In the genomic region with DNA sequence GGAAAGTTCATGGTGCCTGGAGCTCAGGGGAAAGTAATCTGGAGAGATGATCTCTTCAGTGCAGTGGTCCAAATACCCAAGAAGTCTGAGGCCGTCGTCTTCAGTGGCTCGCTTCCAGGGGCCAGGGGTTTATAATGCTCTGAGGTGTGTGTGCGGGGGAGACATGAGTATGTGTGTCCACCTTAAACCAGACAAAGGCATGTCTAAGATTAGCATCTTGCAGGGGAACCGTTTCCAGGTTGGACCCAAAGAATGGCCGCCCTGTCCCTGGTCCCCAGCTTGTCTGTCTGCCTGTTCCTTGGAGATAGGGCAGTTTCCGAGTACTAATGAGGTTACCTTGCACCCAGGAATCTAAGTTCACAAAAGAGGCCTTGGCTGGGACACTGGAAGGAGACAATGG, we compare ENCODE assay signal across 10 mouse cellular contexts. TPM values are rescaled to one million over a fixed set of nuclear protein-coding genes. Genes with fewer than 3 reads are reported as not detected.
DNase-seq lines count a peak whose midpoint lies in the region; ATAC-seq and TF ChIP-seq lines count a peak whose summit lies in the region.
"Had no signal": no experiment of that assay in that cellular context is flagged by ENCODE, and none has a peak within 500 bp of the region (broad histone marks: within the 10 kb centered on the region; RNA-seq: fewer than 3 reads in every experiment).

Hcrt (minus strand) TSS at position 101 of the 400 bp plus-strand sequence.

- DNase-seq in lung, adult 2 months = no peak
- no peak for DNase-seq in lung, postnatal 10 days
- DNase-seq in adrenal gland, adult (ENCODE audit: inconsistent age in 2 of 2, low spot score in 1 of 2) = no peak
- DNase-seq in right cerebral cortex, postnatal 36 days (ENCODE audit: low spot score in 2 of 2) = no peak
- no peak for DNase-seq in gastrocnemius, postnatal 14 days

- 91% methylated on average over 7 of the region's 7 CpGs for WGBS in lung, adult 2 months
- 91% methylated on average over 7 of the region's 7 CpGs for WGBS in intestine, postnatal 0 days
- 91% methylated on average over 7 of the region's 7 CpGs for WGBS in neural tube, embryonic 14.5 days

- peaks cover 22% of the 10 kb centered on the region for H3K27me3 ChIP-seq in intestine, postnatal 0 days (replicated peaks; ENCODE audit: control insufficient read depth, insufficient read depth, low read length)
- peaks cover 8% of the 10 kb centered on the region; the same call in 1 of the 2 replicates for H3K27me3 ChIP-seq in neural tube, embryonic 14.5 days (ENCODE audit: control insufficient read depth, insufficient read depth, low read length)

- ATAC-seq in intestine, postnatal 0 days = no peak
- no peak for ATAC-seq in neural tube, embryonic 14.5 days (ENCODE audit: low read depth)

- TF ChIP-seq CTCF in lung, adult 2 months (IDR thresholded peaks at IDR 0.05; ENCODE audit: insufficient read depth, low read length) = no peak
- TF ChIP-seq CTCF in embryonic fibroblast, embryonic 13.5 days (IDR thresholded peaks at IDR 0.05; ENCODE audit: borderline replicate concordance, insufficient read depth, low read length) = no peak
- TF ChIP-seq CTCF in intestine, postnatal 0 days (IDR thresholded peaks at IDR 0.05; ENCODE audit: low read depth) = no peak

- no peaks in the 10 kb centered on the region for H3K9me3 ChIP-seq in intestine, postnatal 0 days (ENCODE audit: control insufficient read depth)
- no peaks in the 10 kb centered on the region for H3K9me3 ChIP-seq in neural tube, embryonic 14.5 days (ENCODE audit: control insufficient read depth, low read length)

- peak within 1 kb of the TSS; percentile 41 for H3K4me3 ChIP-seq in lung, adult 2 months (replicated peaks; ENCODE audit: extremely low read depth, low read depth, low read length)
- peak within 1 kb of the TSS; percentile 19; the same call in 1 of the 2 replicates for H3K4me3 ChIP-seq in embryonic fibroblast, embryonic 13.5 days (ENCODE audit: insufficient read depth, low read length)
- H3K4me3 ChIP-seq in intestine, postnatal 0 days (ENCODE audit: low read depth, low read length) = peak within 1 kb of the TSS; percentile 47
- H3K4me3 ChIP-seq in neural tube, embryonic 14.5 days (ENCODE audit: low read depth, low read length) = peak within 1 kb of the TSS; percentile 37

- H3K4me1 ChIP-seq in lung, adult 2 months (ENCODE audit: control insufficient read depth, insufficient read depth, low read length) = no peaks in the 10 kb centered on the region
- H3K4me1 ChIP-seq in embryonic fibroblast, embryonic 13.5 days (ENCODE audit: control insufficient read depth, insufficient read depth, low read length) = no peaks in the 10 kb centered on the region
- no peaks in the 10 kb centered on the region; the same call in 1 of the 2 replicates for H3K4me1 ChIP-seq in intestine, postnatal 0 days (replicated peaks; ENCODE audit: control insufficient read depth, insufficient read depth, low read length)
- no peaks in the 10 kb centered on the region for H3K4me1 ChIP-seq in neural tube, embryonic 14.5 days (ENCODE audit: control insufficient read depth, insufficient read depth, low read length)

- no peaks in the 10 kb centered on the region for H3K36me3 ChIP-seq in intestine, postnatal 0 days (ENCODE audit: control insufficient read depth, insufficient read depth)
- H3K36me3 ChIP-seq in neural tube, embryonic 14.5 days (ENCODE audit: control insufficient read depth, insufficient read depth, low read length) = no peaks in the 10 kb centered on the region

- peak within 1 kb of the TSS; percentile 38 for H3K9ac ChIP-seq in intestine, postnatal 0 days (ENCODE audit: low read depth, low read length)
- H3K9ac ChIP-seq in neural tube, embryonic 14.5 days (replicated peaks; ENCODE audit: low read depth, low read length) = peak within 1 kb of the TSS; percentile 52

- no peak for TF ChIP-seq POLR2A in lung, adult 2 months (IDR thresholded peaks at IDR 0.05; ENCODE audit: borderline replicate concordance, extremely low read depth, low read depth, low read length)
- TF ChIP-seq POLR2A in embryonic fibroblast, embryonic 13.5 days (IDR thresholded peaks at IDR 0.05; ENCODE audit: low read depth, low read length) = no peak

- intact Hi-C loops in gastrocnemius, postnatal 14 days (cut with DNase I; ENCODE audit: low total_unique reads) = no loop called here

- peak within 1 kb of the TSS; percentile 76 for H3K4me2 ChIP-seq in intestine, postnatal 0 days (replicated peaks; ENCODE audit: low read depth)
- H3K4me2 ChIP-seq in neural tube, embryonic 14.5 days (ENCODE audit: low read depth, low read length) = peak within 1 kb of the TSS; percentile 54

- H3K27ac ChIP-seq in embryonic fibroblast, embryonic 13.5 days (ENCODE audit: insufficient read depth, low read length) = no peak within 1 kb of the TSS
- H3K27ac ChIP-seq in intestine, postnatal 0 days (ENCODE audit: low read depth, low read length) = no peak within 1 kb of the TSS
- H3K27ac ChIP-seq in neural tube, embryonic 14.5 days (ENCODE audit: low read depth, low read length) = no peak within 1 kb of the TSS

RNA-seq across cellular contexts. Expression of gene Hcrt, which starts in this region (rescaled TPM):
- not detected in 2 replicates for polyA plus RNA-seq in lung, adult 2 months (2012; rRNA removed)
- polyA plus RNA-seq in embryonic fibroblast, embryonic 13.5 days (2011; ENCODE audit: insufficient read length, low read depth, missing spikeins) = not detected in 2 replicates
- not detected in 2 replicates for polyA plus RNA-seq in intestine, postnatal 0 days (2015; fragmentation: Nextera tagmentation; extraction: Ambion mirVana)
- polyA plus RNA-seq in neural tube, embryonic 14.5 days (2014; fragmentation: Nextera tagmentation; extraction: Ambion mirVana) = 0.51 TPM in 1 of 2 replicates, not detected in the other
- not detected for total RNA-seq in gastrocnemius, postnatal 14 days (2021)
- total RNA-seq: neutrophil, adult 5-6 weeks had no signal
- polyA plus RNA-seq: gonadal fat pad, adult 2 months had no signal
